Mouse (Mus musculus) olfactory bulb, adult 2 months (tissue): ENCODE data around the gene Elmsan1. TPM values are rescaled to one million over a fixed set of nuclear protein-coding genes. Genes with fewer than 3 reads are reported as not detected.

Experiments
- H3K27ac ChIP-seq: fragments of 200-500 bp; 2 replicates; pipeline ENCODE4 v1.5.1; 2012; ENCODE audit warnings: low read depth, low read length; ENCODE audit not compliant: insufficient read depth
- H3K4me1 ChIP-seq: fragments of 200-500 bp; 2 replicates; pipeline ENCODE4 v1.6.1; 2012; ENCODE audit warnings: low read length; ENCODE audit not compliant: control insufficient read depth, insufficient read depth
- H3K4me3 ChIP-seq: fragments of 200-500 bp; 2 replicates; pipeline ENCODE4 v1.5.1; 2012; ENCODE audit warnings: mild to moderate bottlenecking, low read depth, low read length, moderate library complexity; ENCODE audit not compliant: insufficient read depth
- CTCF ChIP-seq: fragments of 200-500 bp; IDR thresholded peaks from 2 replicates; pipeline ENCODE4 v1.5.1; 2012; ENCODE audit warnings: low read depth, mild to moderate bottlenecking, low read length, moderate library complexity; ENCODE audit not compliant: insufficient read depth
- POLR2A ChIP-seq: fragments of 200-500 bp; IDR thresholded peaks from 2 replicates; pipeline ENCODE4 v1.6.1; 2012; ENCODE audit warnings: mild to moderate bottlenecking, low read depth, low read length, moderate library complexity; ENCODE audit not compliant: insufficient read depth
- WGBS: fragments of 180-500 bp; shearing (Covaris S2); methylation state at CpG from one replicate; pipeline ENCODE4 v1.1.7; 2018; 5-methylcytosine and 5-hydroxymethylcytosine counted together
- polyA plus RNA-seq: library from polyadenylated mRNA; stranded (reverse); fragments of >200 nt; gene quantifications from 2 replicates; pipeline ENCODE4 v1.2.4, GENCODE M21; 2012; ENCODE audit warnings: low replicate concordance; ENCODE audit not compliant: missing spikeins, insufficient read depth, insufficient read length

The Elmsan1 gene
- polyA plus RNA-seq, 1 experiment: not detected

- Histone ChIP-seq H3K4me1 (peaks cover 43% of the 10 kb centered on the region), H3K4me3 (no peak overlapping the region), H3K27ac (no peak overlapping the region)
- 67% methylated on average over 9 of the region's 9 CpGs for WGBS
- TF ChIP-seq CTCF (no peak), POLR2A (no peak)
These were observed 44.4 kb downstream of the Elmsan1 start for GRCm38 (mm10) chr12:84174190-84174811.

- no peak for TF ChIP-seq CTCF
- no peak for TF ChIP-seq POLR2A
- Histone ChIP-seq H3K4me3 (no peak overlapping the region), H3K27ac (no peak overlapping the region), H3K4me1 (peaks cover 36% of the 10 kb centered on the region)
- 92% methylated on average over 13 of the region's 13 CpGs for WGBS
These were observed 45.3 kb downstream of the Elmsan1 start for GRCm38 (mm10) chr12:84173309-84173915.

GRCm38 (mm10) chr12:84172862-84173261, 45.8 kb downstream of the Elmsan1 start:
- TF ChIP-seq CTCF (no peak), POLR2A (no peak)
- H3K4me3 ChIP-seq: no peak overlapping the region
- no peak overlapping the region for H3K27ac ChIP-seq
- peaks cover 35% of the 10 kb centered on the region for H3K4me1 ChIP-seq
- WGBS: 84% methylated on average over 17 of the region's 17 CpGs

- H3K4me3 ChIP-seq: no peak overlapping the region
- H3K4me1 ChIP-seq: peaks cover 30% of the 10 kb centered on the region
- H3K27ac ChIP-seq: no peak overlapping the region
- TF ChIP-seq POLR2A (no peak), CTCF (no peak)
- WGBS: 91% methylated on average over 3 of the region's 3 CpGs
These were observed 46.5 kb downstream of the Elmsan1 start for GRCm38 (mm10) chr12:84172216-84172615.

- no peak overlapping the region for H3K4me3 ChIP-seq
- peaks cover 20% of the 10 kb centered on the region for H3K4me1 ChIP-seq
- 84% methylated on average over 10 of the region's 10 CpGs for WGBS
- no peak for TF ChIP-seq CTCF
- TF ChIP-seq POLR2A: no peak
- no peak overlapping the region for H3K27ac ChIP-seq
These were observed 48.1 kb downstream of the Elmsan1 start for GRCm38 (mm10) chr12:84170610-84171009.

- Histone ChIP-seq H3K4me3 (no peak overlapping the region), H3K4me1 (peaks cover 15% of the 10 kb centered on the region), H3K27ac (no peak overlapping the region)
- no peak for TF ChIP-seq CTCF
- no peak for TF ChIP-seq POLR2A
- WGBS: 46% methylated on average over 8 of the region's 8 CpGs
These were observed 52.9 kb downstream of the Elmsan1 start for GRCm38 (mm10) chr12:84165631-84166373.

GRCm38 (mm10) chr12:84163586-84164110, 55.0 kb downstream of the Elmsan1 start:
- Histone ChIP-seq H3K27ac (no peak overlapping the region), H3K4me3 (no peak overlapping the region), H3K4me1 (peaks cover 15% of the 10 kb centered on the region)
- 73% methylated on average over 11 of the region's 11 CpGs for WGBS
- TF ChIP-seq POLR2A (no peak), CTCF (no peak)

GRCm38 (mm10) chr12:84163133-84163532, 55.5 kb downstream of the Elmsan1 start:
- no peak overlapping the region for H3K27ac ChIP-seq
- no peak overlapping the region for H3K4me3 ChIP-seq
- no peak for TF ChIP-seq CTCF
- no peak for TF ChIP-seq POLR2A
- WGBS: 84% methylated on average over 9 of the region's 9 CpGs
- H3K4me1 ChIP-seq: peaks cover 15% of the 10 kb centered on the region
